Mouse (Mus musculus) frontal cortex, postnatal 10 days (tissue): ENCODE results near the gene Rps6ka5.

Experiments used
- DNase-seq, 2 experiments: peaks; one replicate each; pipeline ENCODE4 v3.0.0; 2022; ENCODE audit warnings: low spot score in 2 of 2, mixed read lengths in 1 of 2

The Rps6ka5 gene

DNA sequence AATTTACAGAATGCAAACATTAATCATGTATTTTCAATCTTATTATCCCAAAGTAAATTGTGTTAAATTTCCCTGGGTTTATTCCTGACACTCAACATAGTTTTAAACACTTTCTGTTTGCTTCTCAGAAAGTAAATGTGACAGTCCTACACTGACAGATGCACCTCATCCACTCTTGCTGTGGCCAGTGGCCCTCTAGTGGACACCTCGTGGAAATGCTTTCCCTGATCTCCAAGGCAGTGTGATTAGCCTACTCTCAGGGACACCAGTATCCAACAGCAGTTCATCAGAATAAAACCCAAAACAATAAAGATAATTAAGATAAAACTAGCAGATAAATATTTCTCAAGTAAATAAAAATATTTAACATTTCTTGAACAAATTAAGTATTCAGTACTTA is 122.2 kb downstream of the Rps6ka5 start:
- DNase-seq, result no peak

DNA sequence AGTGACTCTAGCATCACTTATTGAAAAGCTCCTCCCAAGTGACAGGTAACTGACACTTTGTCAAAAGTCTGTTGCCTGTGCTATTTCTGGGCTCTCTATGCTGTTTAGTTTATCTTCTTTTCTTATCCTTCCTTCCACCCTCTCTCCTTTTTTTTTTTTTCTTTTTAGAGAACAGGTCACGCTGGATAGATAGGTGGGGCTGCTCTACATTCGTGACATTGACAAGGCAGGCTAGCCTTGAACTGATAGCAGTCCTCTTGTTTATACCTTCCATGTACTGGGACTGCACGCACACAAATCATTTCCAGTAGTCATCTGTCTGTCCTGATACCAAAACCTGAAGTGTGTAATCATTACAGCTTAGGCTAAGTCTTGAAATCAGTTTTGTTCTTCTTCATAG is 132.1 kb downstream of the Rps6ka5 start:
- DNase-seq, result no peak

DNA sequence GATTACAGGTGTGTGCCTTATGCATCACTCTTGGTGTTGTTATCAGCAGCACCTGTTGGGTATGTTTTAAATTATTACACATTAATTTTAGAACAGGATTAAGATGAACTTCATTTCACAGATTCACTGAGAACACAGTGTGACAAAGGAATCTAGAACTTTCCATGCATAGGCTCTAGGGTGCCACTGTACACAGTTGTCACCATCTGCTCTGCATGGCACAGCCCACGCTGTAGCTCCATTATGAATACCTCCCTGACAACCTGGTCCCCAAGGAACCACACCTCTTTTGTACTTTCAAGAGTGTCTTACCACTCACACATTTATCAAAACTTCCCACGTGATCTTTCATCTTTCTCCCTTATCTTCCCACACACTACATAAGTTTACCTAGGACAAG is 140.2 kb downstream of the Rps6ka5 start:
- DNase-seq, result no peak

DNA sequence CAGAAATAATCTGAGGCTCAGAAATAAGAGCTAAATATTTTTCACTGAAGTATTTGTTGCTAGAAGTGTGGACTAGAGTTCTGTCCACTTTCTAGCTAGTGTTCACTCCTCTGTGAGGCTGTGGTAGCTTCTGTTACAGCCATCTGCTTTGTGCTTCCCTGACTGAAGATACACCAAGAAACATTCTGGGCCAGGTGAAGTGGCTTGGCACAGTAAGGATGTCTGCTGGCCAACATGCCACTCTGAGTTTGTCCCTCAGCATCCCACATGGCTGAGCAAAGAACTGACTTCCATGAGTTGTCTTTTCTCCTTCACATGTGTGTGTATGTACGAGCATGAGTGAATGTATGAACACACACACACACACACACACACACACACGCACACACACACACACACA is 147.6 kb downstream of the Rps6ka5 start:
- DNase-seq, result no peak

DNA sequence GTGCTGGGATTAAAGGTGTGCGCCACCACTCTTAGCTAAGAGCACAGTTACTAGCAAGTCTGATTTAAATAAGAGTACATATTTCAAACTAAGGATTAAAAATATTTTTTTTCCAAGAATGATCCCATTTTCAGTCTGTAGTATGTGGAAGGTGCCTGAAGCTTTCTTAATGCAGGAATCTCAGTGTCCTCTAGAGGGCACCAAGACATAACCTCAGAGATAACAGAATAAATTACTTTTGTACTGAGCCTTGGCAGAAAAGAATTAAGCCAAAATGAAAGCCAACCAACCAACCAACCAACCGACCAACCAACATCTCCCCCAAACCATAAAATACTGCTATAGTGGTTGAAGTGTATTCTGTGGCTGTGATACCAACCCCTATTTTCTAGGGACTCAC is 148.5 kb downstream of the Rps6ka5 start:
- peak in 1 of 2 experiments; percentile 34 for DNase-seq

DNA sequence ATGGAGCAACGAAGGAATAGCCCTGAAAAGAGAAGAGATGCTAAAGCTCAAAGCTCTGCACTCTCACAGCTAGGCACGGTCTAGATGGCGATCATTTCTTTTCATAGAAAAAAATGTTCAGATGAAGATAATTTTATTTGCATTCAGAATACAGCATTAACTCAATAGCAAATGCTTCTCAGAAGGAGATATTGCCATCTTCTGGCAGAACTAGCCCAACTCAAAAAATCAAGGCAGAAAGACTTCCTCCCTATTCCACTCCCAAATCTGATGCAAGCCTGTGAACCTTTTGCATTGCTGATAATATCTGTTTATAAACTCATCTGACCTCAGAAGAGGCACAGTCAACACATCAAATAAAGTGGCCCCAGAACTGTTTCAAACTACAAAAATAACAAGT is 151.0 kb downstream of the Rps6ka5 start:
- no peak for DNase-seq

DNA sequence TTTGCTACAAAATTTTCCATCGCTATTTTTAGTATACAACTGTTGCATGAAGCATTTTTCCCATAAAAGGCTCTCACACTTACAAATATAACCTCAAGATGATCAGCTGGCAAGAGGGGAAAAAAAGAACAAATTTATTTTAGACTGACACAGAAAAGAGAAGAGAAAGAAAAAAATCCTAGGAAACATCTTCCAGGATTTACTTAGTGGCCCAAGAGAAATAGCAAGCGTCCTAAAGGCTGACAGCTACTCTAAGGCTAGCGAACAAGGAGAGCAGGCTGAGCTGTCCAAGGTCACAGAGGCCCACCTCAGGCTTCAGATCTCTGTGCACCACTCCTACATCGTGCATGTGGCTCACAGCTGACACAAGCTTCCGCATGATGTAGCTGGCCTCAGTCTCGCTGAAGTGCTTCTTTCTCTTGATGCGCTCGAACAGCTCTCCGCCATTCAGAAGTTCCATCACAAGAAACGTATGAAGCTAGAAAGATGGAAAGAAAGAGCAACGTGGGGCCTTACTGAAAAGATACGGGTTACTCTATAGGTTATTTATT is 156.2 kb downstream of the Rps6ka5 start:
- DNase-seq, result no peak

DNA sequence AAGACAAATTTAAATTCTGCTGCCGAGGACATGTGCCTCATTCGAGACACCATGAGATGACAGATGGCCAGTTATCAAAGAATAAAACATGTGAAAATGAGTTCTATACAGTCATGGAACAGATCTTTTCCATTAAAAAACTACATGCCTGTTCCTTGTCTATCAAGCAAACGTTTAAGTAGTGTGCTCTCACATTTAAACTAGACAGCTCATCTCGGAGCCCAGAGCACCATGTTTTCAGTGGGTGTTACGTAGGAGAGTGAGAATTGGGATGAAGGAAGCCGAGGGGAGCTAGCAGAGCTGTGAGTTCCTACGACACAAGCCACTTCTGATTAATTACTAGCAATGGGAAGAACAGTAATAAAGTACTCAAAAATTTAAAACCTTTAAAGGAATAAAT is 158.0 kb downstream of the Rps6ka5 start:
- peak in 1 of 2 experiments; percentile 33 for DNase-seq

DNA sequence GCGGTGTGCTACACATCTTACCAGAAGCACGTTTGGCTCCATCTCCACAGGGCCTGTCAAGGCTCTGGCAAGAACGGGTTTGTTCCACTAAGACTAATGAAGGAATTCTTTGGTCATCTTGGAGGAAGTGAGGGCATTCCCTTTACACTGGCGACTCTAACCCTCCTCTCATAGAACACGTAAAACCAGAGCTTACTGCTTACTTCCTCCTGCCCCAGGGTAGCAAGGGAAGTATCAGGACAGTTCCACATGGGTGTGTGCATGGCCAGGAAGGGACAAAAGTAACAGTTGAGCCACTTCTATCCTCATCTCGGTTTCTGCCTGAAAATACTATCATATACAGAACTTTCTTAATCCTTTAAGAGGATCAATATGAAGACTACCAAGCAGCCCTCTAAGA is 158.7 kb downstream of the Rps6ka5 start:
- no peak for DNase-seq

DNA sequence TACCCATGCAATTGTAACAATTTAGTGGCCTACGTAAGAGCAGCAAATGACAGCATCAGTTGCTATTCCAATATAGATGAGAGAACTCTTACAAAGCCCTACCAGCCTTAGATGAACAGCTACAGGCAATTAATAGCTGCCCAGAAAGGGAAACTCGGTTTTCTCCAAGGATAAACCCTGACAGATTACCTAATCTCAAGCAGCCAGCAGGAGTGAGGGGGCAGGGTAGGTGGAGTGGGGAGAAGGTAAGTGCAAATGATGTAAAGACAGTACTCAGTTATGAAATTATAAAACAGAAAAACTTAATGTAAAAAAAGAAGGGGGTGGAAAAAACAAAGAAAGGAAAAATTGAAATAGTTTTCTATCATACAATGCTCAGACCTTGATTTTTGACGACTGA is 159.2 kb downstream of the Rps6ka5 start:
- no peak for DNase-seq

DNA sequence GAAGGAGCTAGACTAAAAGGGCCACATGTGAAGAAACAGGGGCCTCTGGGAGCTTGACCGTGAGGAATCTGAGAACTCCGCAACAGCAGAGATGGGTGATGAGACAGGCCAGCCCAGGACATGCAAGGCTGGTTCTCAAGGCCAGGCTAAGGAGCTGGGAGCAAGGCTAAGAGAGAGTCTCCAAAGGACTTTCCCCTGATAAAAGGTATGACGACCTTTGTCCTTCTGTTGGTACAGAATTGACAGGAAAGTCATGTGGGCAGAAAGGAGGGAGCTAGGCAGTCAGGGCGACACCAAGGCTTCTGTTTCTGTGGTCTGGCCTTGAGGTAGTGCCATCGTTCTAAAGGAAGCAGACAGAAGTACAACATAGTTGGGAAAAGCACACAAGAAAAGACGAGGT is 173.1 kb downstream of the Rps6ka5 start:
- no peak for DNase-seq

DNA sequence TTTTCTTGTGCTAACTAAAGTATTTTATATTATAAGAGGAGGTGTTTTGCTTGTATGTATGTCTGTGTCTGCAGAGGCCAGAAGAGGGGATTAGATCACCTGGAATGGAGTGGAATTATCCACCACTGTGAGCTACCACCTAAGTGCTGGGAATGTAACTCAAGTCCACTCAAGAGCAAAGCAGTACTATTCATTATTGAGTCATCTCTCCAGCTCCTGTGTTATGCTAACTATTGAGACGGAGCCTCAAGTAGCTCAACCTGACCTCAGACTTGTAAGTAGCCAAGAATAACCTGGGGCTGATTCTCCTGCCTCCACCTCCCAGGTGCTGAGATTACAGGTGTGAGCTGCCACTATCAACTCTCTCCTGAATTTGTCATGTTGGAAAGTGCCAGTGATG is 174.8 kb downstream of the Rps6ka5 start:
- DNase-seq, result no peak

DNA sequence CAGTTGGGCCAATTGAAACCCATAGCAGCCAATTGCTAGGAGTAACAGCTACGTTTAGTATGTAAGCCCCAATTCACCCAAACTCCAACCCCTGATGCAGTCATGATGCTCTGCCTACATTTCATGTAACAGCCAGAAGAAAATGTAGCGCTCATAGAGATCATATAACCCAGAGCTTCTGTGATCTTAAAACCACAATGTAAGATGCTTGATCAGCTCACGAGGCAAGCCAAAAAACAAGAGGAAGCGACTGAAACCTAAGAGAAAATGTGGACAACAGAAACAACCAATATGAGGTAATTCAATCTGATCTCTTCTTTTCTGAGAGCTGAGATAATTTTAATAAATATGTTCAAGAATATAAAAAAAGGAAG is 182.6 kb downstream of the Rps6ka5 start:
- DNase-seq, result no peak

DNA sequence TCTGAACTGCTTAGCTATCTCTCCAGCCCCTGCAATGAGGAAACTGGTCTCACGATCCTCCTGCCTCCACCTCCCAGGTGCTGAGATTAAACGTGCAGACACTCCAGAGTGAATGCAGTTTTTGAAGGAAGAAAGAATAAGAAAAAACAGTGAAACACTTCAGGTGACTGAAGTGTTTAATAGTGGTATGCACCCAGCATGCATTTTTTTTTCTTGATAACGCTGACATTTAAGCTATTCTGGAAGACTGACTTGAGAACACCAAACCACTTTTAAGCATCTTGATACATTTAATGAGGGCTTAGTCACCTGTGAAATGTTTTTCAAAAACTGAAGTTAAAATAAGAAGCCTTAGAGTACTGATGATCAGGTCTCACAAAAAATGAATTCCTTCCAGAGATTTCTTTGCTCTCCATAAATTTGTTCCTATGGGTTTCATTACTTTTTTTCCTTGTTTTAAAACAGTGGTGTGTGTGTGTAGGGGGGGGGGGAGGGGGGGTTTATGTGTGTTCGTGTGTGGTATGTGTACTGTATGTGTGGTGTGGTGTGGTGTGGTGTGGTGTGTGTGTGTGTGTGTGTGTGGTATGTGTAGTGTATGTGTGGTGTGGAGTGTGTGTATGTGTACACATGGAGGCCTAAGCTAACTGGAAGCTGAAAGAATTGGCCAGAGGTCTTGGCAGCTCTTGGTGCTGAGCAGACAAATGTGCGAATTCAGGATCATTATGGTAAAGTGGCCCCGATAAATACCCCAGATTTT is 183.2 kb downstream of the Rps6ka5 start:
- no peak for DNase-seq

DNA sequence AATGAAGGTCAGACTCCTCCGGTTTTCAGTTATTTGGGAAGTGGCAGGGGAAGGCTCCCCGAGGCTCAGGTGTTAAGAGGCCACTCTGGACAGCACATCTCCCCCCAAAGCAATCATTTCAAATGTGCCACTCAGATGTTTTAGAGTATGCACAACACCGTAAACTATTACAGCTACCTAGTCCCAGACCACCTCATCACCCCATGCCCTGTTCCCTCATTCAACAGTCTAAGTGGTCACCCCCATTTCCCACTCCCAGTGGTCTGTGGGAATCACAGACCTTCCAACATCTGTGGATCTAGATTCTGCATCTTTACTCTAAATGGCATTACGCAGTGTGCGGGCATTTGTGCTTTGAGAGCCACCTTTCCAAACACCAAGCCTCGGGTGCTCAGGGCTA is 184.3 kb downstream of the Rps6ka5 start:
- DNase-seq, result no peak

DNA sequence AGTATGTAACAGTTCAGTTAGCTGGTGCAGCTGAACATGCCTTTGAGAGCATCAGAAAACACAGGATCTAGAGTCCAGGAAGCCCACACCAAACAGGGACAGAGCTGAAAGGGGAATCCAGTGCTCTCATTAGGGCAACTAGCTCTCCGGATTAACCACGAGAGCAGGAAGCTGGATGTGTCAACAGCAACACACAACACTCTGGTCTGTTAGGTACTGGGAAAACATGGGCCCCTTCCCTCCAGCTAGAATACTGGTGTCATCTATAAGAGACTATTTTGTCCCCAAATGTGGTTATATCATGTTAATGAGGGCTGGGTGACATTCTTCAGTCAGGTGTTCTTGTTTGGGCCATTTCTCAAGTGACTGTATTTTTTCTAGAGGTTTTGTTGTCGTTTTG is 184.7 kb downstream of the Rps6ka5 start:
- DNase-seq, result no peak

DNA sequence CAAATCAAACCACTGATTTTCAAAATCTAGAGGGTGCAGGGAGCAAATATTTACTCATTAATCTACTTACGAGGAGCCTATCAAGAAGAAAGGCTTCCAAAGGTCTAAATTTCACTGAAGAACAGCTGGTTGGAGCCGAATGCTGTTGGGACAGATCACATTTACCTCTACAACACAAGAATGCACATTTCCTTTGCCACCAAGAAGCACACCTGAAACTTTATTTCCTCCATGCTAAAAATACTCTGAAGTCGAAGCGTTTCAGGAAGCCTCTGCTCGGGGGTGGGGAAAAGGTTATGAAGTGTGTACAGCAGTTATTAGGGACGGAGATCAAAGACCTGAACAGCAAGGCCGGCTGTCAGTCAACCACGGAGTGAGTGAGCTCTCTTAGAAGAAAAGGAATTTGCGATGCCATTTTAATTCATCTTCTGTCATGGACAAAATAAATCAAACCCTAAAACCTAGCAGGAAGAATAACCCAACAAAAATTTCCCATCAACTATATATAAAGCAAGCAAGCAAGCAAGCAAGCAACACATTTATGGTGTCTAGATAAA is 187.5 kb downstream of the Rps6ka5 start:
- DNase-seq, result no peak

DNA sequence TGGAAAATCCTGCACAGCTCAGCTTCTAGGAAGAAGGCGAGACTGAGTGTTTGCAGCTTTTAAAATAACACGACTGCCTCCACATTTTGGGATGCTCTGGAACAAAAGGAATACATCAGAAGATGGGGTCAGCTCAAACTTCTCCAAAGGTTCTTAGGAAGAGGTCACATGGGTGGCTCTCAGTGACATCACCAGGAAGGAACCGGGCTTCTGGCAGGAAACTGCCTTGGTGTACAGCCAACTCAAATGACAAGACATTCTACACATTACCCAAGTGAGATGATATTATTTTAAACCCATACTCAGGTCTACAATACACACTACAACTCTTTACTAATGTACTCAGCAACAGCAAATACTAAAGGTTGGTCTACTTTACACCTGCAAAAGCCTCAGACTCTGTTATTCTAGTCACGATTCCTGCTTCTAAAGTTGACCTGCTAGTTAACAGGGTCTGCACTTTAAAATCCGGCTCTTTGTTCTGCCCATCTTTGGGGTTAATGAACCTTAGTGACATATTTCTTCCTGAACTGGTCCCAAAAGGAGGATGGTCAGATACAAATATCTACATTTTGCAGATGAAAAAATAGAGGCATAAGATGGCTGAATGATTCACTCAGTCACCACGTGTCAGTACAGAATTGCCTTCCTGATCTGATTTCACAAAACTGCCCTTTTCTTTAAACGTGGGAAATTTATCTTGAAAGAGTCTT is 188.2 kb downstream of the Rps6ka5 start:
- no peak for DNase-seq

DNA sequence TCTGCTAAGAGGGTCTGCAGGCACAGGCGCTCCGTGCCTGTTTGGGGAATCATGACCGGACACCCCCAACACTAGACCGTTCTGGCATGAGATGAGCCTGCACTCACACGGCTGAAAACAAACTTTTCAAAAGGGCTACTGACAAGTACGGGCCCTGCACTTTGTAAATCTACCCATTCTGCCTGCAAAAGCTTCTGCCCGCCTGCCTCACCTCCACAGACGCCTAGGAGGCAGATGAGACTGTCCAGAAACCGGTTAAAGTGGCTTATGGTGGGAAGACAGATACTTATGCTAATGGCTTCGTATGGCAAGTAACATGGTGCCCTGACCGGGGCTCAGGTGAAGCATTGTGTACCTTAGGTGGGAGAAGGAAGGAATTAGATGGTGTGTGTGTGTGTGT is 189.7 kb downstream of the Rps6ka5 start:
- no peak for DNase-seq

DNA sequence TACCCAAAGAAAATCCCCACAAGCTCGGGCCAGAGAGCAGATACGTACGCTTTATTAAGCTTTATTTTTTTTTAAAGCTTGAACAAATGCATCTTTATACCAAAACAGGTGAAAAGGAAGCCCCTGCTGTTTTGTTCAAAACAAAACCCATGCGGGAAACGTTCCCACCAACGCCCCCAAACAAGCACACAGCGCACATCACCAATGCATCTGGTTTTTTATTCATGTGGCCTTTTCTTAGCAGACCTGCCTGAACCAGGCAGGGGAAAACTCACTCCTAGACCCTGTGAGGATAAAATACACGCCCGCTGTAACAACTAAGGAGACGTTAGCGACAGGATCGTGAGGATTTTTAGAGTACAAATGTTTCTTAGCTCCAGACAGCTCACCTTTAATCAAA is 191.8 kb downstream of the Rps6ka5 start:
- no peak for DNase-seq

DNA sequence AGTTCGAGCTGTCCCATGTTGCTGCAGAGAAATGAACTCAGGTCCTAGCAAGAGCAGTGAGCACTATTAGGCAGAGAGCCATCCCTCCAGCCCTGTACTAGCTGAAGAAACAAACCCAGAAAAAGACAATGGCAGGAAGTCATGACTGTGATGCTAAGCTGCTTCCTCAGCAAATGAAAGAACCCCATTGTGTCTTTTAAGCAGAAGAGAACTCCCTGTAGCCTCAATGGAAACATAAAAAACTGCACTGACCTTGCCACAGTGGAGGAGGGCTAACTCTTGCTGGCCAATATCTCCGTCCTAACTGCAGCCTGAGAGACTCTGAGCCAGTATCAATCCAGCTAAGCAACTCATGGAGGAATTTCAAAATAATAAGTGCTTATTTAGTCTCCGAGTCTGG is 192.8 kb downstream of the Rps6ka5 start:
- no peak for DNase-seq

DNA sequence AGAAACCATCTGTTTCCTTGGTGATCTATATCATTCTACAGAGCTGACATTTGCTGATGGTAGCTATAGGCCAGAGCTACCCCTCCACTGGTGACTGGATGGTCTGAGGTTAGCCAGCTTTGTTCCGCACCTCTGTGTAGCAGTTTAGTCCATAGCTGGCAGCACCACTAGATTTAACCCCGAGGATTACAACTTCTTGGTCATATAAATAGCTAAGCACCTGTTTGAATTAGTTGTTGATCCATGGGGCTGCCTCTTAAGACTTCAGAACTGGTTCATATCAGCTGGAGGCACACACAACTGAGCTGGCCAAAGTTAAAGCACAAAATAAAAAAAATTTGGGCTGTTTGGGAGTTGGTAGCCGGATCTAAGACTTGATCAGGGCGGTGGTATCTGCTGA is 193.6 kb downstream of the Rps6ka5 start:
- no peak for DNase-seq

DNA sequence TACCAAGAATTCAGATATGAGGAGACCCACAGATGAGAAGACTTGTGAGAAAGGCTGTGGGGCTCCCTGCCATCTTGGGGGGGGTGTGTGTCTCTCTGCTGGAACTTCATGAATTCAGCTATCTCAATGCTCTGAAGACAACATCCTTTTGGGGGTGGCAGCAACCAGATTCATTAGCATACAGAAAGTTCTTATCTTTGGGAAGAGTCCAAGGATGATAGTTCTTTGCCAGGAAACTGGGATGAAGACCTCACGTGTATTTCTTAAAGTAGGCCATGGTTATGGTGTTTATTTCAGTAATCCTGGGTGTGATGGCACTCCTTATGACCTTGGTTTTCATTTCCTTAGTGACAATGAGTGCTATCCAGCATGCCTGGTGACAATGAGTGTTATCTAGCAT is 195.0 kb downstream of the Rps6ka5 start:
- DNase-seq, result peak in 1 of 2 experiments; percentile 5
